Mouse (Mus musculus): ENCODE results near the gene Coq8b.
A peak's percentile ranks its signal among the peaks of the same experiment; 100 is the strongest.

Coq8b gene

DNA sequence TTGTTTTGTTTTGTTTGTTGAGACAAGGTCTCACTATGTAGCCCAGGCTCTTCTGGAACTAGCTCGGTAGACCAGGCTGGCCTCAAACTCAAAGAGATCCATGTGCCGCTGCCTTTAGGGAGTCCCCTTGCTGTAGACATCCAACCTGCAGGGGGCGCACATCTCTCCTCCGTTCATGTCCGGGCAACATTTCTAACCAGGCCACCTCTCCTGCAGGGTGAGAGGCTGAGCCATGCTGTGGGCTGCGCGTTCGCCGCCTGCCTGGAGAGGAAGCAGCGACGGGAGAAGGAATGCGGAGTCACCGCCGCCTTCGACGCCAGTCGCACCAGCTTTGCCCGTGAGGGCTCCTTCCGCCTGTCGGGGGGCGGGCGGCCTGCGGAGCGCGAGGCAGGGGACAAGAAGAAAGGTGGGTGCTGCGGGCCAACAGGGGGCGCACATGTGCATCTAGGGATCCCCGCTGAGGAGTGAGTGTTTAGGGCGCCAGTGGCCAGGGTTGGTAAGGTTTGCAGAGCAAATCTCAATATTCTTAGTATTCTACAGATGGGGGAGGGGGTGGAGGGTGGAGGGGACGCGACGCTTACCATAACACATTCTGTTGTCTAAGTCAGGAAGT, 41.0 kb downstream of the Coq8b start:
- DNase-seq (ENCODE audit: low spot score), result no peak

DNA sequence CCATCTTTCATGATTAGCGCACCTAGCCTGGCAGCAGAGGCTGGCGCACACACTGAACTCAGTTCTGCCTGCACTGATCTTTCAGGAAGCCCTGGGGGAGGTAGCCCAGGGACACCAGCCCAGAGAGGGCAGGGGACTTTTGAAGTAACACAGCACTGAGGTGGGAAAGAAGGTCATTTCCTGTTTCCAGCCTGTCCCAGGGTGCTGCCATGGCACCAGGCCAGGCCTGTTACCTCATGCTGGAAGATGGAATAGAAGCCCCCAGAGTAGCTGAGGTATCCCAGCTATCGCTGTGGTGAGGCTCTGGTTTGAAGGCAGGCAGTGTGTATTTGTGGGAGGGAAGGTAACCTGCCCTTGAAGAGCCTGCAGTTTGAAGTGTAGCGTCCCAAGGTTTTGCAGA, 42.1 kb downstream of the Coq8b start:
- DNase-seq (ENCODE audit: low spot score), result no peak

DNA sequence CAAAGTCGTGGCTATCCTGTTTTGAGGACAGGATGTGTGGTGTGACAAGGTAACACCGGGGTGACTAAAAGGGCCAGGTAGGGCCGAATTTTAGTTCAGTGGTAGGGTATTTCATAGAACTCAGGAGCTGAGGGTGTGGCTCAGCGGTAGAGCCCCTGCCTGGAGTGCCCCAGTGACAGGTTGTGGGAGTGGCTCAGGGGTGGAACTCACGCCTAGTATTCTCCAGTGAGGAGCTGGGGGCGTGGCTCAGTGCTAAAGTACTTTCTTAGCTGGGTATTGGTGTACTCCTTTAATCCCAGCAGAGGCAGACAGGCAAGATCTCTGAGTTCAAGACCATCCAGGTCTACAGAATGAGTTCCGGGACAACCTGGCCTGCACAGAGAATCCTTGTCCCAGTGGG, 43.2 kb downstream of the Coq8b start:
- no peak for DNase-seq (ENCODE audit: low spot score)

DNA sequence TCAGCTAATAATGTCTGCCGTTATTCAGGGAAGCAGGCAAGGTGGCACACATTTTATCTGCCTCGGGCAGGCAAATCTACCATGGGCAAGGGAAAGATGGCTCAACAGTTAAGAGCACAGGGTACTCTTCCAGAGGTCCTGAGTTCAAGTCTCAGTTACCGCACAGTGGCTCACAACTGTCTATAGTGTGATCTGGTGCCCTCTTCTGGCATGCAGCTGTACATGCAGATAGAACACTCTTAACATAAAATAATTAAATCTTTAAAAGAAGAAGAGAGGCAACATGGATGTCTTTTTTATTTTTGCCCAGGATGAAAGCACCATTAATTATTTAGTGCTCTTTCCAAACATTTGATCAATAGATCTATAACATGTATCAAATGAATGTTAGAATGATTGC, 44.4 kb downstream of the Coq8b start:
- no peak for DNase-seq (ENCODE audit: low spot score)

DNA sequence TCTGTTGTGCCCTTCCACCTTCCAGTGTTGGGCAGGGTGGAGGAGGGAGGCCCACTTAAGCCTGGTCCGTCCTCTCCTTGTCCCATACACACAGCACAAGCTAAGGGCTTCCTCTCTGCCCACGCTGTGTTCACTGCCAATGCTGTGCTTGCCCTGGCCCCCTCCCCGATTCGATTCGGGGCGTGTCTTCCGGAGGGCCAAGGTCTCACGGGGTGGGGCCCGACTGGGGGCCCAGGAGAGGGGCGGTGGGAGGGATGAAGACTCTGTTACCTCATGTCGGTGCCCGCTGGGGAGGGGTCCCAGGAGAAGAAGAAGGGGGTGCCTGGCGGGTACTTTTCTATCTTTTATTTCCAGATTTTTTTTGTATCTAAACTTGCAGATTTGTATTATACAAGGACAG, 48.9 kb downstream of the Coq8b start:
- no peak for DNase-seq (ENCODE audit: low spot score)

DNA sequence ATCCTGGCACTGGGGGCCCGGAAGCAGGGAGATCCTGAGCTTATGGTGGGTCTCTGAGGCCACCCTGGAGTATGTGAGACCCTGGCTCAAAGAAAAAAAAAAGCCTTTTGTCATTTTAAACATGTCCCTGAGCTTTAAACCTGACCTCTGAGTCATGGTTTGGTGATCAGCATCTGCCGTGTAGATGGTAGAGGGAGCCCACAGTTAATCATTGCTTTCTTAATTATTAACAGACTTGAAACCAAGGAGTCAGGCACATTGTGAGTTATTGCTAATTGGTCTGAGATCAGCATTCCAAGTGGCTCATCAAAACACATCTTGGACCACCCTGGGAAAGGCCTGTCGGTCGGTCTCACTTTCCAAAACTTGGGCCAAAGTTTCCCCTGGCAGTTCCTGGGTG, 49.4 kb downstream of the Coq8b start:
- DNase-seq (ENCODE audit: low spot score), result no peak

DNA sequence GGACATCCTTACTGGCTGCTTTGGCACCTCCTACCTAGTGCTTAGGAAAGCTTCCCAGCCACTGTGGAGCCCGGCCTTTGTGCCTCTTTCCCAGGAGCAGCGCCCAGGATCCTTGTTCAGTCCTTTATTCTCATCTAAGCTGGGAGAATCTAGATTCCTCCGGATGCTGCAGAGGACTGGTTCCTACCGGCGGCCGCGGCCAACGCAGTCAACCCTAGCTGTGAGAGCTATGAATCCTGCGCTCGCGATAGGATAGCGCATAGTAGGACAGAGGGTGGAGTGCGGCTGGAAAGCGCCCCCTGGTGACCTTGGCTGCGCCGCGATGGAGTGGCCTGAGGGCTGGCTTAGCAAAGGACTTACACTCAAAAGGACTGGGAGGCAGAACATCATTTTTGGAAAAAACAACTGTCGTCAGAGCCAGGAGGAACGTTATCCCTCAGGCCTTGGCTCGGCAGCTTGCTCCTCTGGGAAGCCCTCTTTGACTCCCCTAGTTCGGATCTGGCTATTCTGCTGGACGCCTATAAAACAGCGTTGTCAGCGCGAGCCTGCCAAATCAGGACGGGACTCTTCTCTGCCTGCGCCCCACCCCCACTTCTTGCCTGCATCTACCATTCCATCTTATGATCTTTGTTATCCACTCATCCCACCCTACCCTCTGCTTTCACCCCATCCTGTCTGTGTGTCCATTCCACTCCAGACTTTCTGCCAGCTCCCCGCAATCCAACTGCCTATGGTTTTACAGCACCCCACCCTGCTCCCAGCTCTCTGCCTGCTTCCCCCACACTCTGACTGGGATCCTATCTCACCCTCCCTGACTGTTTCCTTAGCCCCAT, 52.3 kb downstream of the Coq8b start:
- no peak for DNase-seq (ENCODE audit: low spot score)

DNA sequence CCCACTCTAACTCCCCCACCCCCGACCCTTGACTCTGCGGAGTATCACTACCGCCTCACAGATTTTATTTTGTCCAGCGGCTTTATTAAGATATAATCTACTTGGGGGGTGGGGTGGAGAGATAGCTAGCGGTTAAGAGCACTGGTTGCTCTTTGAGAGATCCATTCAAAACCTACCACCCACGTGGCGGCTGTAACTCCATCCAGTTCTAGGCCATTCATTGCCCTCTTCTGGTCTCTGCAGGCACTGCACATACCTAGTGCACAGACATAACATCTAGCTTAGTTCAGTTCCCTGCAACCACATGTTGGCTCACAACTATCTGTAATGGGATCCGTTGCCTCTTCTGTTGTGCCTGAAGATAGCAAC, 52.9 kb downstream of the Coq8b start:
- DNase-seq (ENCODE audit: low spot score), result peak; percentile 38

DNA sequence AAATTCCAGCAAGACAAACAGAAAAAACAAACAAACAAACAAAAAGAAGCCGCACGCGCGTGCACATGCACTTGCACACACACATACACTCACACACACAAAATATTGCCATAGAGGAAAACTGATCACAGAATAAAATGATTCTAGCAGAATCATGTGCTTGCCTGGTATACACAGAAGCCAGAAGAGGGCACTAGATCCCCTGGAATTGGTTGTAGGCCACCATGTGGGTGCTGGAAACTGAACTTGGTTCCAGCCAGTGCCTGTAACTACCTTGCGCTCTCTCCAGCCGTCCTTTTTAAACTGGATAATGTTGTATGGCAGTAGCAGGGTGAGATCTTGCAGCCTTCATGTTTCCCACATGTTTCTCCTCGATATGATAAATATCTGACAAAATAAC, 55.9 kb downstream of the Coq8b start:
- no peak for DNase-seq (ENCODE audit: low spot score)

DNA sequence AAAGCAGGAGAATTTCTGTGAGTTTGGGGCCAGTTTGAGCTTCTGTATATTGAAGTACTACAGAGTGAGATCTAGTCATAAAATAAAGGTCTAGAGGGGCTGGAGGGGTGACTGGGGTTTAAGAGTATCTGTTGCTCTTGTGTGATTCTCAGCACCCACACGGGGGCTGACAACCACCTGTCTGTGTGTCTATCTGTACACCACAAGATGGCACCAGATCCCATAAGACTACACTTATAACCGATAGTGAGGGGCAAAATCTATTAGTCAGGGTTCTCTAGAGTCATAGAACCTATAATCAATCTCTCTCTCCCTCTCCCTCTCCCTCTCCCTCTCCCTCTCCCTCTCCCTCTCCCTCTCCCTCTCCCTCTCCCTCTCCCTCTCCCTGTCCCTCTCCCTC, 57.7 kb downstream of the Coq8b start:
- no peak for DNase-seq (ENCODE audit: low spot score)

DNA sequence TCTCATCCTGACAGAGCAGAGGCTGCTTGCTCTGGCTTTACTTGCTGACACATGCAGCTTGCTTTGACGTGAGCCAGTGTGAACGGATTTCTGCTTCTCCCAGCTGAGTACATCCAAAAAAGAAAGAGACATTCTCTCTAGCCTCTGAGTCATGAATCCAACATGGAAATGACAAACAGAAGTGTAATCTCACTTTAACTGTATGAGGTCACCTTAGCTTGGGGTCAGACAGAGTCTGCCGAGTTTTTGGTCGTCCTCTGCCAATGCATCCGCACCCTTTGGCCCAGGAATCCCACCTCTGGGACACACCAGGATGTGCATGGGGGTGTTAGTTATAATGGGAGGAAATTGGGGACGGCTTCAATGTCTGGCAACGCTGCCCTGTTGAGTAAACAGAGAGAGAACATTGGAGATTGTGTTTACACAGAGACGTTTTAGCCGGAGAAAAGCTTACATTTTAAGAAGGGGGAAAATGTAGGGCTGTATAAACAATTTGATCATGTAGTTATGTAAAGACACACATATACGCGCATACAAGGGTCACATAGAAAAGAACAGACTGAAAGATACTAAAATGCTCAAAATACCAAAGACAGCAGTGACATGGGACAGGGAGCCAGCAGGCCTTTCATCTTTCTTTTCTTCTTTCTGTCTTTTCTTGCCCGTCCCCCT, 59.1 kb downstream of the Coq8b start:
- DNase-seq (ENCODE audit: low spot score), result no peak

DNA sequence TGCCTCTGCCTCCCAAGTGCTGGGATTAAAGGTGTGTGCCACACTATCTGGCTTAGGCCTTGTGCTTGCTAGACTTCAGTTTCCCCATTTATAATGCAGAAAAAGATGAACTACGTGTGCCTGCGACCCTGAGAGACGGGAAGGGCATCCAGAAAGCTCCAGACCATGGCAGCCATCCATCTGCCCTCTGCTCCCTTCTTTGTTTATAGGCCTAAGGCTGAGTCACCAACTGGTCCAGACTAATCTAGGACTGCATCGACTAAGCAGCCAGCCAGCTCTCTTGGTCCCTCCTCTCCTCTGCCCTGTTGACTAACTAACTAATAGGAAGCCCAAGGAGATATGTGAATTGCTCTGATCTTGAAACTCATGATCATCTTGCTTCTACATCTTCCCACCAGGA, 63.1 kb downstream of the Coq8b start:
- no peak for DNase-seq (ENCODE audit: low spot score)

DNA sequence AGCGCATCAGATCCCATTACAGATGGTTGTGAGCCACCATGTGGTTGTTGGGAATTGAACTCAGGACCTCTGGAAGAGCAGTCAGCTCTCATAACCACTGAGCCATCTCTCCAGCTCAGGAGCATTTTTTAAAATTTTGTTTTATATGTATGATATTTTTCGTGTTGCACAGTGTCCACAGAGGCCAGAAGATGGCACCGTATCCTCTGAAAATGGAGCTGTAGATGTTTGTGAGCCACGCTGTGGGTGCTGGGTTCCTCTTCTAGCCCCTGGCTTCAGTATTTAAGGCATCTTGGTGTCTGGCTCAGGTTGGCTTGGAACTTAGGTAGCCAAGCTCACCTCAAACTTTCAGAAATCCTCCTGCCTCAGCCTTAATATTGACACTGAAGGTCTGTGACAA, 63.7 kb downstream of the Coq8b start:
- DNase-seq (ENCODE audit: low spot score), result no peak

DNA sequence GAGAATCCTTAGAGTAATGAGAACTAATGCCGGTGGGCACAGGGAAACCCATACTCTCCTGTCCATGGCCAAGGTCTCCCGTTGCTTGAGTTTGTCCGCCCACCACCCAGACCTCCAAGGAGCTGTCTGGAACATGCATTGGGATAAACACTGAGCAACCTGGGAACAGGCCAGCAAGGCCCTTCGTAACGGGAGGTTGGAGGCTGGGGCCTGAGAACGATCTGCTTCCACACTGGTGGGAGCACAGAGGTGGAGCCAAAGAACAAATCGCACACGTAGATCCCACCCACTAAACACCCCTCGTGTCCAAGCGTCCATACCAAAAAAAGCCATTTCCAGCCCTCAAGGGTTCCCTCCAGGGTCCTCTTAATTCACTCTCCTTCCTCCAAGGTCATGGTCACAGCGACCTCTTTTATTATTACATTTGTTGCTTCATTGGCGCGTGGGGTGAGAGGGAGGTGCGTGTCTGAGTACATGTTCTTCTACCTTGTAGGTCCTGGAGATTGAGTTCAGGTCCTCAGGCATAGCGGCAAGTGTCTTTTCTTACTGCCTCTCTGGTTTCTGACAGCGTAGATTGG, 65.3 kb downstream of the Coq8b start:
- no peak for DNase-seq (ENCODE audit: low spot score)

DNA sequence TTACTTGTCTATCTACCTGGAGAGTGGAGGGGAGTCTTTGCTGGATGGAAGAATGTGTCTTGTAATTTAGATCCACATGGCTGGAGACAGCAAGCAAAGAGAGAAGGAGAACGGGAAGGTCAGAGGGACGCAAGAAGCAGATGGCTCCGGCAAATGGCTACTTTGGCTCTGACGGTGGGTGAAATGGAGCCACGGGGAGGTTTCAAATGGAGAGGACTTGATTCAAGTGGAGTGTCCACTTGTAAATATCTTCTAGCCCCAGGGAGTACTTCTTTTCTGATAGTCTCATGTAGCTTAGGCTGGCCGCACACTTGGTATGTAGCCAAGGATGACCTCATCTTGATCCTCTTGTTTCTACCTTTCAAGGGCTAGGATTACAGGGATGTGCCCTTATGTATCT, 66.0 kb downstream of the Coq8b start:
- no peak for DNase-seq (ENCODE audit: low spot score)

DNA sequence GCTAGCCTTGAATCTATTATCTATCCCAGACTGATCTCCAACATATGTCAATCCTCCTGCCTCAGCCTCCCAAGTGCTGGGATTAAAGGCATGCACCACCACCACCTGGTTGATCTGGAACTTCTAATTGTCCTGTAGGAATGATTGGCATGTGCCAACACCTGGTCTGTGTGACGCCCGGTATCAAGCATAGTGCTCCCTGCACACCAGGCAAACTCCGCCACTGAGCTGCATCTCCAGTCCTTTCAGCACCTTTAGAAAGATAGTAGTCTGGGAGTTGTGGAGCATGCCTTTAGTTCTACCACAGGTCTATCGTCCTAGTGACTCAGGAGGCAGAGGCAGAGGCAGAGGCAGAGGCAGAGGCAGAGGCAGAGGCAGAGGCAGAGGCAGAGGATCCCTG, 67.5 kb downstream of the Coq8b start:
- no peak for DNase-seq (ENCODE audit: low spot score)

DNA sequence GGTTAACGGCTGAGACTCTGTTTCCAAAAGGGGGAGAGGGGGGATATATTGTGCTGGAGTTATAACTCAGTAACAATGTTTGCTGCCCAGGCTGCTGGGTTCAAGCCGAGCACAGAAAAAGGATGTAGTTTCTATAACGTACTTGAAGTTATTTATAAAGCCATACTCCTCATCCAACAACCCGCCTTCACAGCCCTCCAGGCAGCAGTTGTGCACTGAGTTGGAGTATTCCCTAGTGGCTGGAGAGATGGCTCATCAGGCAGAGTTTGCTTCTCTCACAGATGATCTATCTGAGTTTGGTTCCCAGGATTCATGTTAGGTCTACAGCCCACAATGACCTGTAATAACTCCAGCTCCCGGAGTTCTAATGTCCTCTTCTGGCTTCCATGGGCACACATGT, 68.0 kb downstream of the Coq8b start:
- DNase-seq (ENCODE audit: low spot score), result no peak

DNA sequence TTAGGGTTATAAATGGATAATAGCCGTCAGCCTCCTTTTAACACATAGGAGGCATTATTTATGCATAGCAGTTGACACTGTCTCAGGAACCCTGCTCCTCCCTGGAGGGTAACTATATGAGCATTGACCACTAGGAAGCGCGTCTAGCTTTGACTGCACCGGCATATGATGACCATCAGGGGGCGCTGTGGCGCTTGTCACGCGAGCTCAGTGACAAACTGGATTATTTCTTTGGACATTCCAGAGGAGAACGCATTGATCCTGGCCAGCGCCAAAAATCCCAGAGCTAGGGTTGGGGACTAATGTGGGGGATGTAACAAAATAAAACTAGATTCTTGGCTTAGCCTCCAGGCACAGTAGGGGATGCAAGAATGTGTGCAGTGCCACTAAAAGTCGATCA, 69.3 kb downstream of the Coq8b start:
- DNase-seq (ENCODE audit: low spot score), result peak; percentile 41

DNA sequence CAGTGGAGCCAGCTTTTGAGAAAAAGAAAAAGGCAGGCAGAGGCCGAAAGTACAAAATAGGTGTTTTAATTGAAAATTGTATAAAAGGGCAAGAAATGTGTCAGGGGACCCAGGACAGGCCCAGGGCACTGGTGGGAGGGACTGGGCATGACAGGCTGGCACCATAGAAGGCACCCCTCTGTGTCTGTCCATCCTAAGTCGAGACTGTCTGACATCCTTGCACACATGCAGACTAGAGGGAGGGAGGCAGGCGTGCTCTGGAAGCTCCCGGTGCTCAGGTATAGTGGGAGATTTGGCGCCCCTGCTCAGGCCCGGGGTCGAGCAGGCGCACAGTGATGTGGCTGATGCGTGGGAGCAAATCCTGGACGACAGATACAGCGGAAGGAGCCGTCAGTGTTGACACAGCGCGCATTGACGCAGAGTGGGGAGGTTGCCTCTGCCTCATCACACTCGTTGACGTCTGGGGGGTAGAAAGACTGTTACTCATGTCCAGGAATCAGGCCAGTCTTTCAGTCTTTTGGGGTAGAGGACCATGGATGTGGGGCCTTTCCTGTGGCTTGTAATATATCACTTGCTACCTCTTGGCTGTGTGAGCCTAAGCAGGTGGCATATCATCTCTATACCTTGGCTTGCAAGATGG, 72.4 kb downstream of the Coq8b start:
- no peak for DNase-seq (ENCODE audit: low spot score)

DNA sequence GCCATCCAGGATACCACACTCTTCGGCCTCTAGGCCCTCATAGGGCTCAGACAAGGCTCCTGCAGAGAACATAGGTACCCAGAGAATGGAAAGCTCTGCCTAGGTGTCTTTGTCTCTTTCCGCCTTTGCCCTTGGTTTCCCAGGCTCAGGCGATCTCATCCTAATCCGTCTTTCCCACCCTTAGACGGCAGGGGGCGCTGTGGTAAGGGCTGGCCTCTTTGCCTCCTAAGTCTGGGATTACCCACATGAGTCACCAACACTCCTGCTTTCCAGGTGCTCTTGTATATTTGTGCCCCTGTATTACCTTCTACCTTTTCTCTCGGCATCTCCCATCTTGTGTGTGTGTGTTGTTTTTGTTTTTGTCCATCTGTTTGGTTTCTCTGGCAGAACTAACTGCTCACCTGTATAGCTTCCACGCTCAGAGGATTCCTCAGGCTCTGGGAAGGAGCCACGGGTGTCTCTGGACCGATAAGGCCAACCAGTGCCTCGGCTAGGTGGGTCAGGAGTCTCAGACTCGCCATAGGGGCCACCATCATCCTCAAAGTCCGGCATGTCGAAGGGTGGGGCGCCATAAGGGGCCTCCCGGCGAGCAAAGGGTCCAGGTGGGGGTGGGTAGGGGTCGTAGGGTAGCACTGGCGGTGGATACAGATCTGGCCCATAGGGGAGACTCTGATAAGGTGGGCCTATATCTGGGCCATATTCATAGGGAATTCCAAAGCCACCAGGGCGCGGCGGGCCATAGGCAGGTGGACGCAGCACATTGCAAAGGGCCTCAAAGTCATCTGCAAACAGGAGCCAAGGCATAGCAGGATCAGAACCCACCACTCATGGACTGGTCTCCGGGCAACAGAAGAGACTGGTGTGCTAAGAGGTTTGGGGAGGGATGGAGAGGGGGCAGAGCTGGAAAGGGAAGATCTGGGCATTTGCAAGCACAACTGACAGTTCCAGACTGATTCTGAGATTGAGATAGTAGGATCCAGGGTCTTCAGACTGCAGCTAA, 73.6 kb downstream of the Coq8b start:
- DNase-seq (ENCODE audit: low spot score), result no peak

DNA sequence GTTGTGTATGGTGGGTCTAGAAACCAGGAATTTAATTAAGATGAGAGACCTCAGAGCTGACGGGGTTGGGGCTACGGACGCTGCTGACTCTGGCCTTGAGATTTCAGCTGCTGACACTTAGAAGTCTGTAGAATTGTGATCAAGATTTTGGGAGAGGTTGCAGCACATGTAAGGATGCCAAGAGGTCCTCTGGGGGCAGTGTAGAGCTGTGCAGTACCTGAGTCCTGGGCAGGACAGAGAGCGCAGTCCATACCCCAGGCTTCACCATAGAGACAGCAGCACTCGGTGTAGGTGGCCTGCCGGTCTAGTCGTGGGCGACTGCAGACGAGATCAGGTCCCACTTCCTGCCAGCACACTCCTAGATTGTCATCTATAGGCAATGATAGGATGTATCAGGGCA, 74.7 kb downstream of the Coq8b start:
- DNase-seq (ENCODE audit: low spot score), result no peak
